Mouse (Mus musculus) stomach, postnatal 0 days (tissue): Measurements from ENCODE around the gene Zfp704.

ENCODE experiments used
- CTCF ChIP-seq: IDR thresholded peaks from 2 replicates; pipeline ENCODE4 v1.5.1; 2016; ENCODE audit warnings: antibody characterized with exemption, low read depth, mild to moderate bottlenecking, moderate library complexity
- EP300 ChIP-seq: optimal IDR thresholded peaks from 2 replicates; pipeline ENCODE3; 2016; ENCODE audit warnings: antibody characterized with exemption

DNA sequence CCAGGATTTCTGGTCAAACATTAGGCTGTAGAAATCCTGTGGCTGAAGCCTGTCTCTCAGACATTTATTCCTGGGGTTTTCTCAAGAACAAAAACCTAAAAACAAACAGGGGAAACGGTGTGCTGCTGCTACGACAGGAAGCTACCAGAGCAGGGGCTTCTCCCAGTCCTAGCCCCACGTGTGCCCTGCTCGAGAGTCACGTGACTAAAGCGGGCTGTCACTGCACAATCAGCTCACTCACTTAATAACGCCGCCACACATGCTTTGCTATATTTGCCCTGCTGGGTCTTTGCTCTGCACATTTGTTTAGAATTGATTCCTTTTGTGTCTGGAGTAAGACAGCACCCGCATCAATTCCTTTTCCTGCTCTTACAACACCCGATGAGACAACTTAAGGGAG, 202.1 kb downstream of the Zfp704 start:
- TF ChIP-seq CTCF (no peak), EP300 (no peak)
